Mouse (Mus musculus) erythroid progenitor cell, adult 5-6 weeks (primary cell): ENCODE measurements around the gene Erlin1. TPM values are rescaled to one million over a fixed set of nuclear protein-coding genes. Genes with fewer than 3 reads are reported as not detected.

Experiments
- ATAC-seq: replicated peaks from 2 replicates; pipeline ENCODE4 v1.8.0; 2016; ENCODE audit warnings: moderate number of reproducible peaks, mild to moderate bottlenecking, moderate TSS enrichment, inconsistent platforms; ENCODE audit not compliant: poor library complexity, low FRiP score, severe bottlenecking
- total RNA-seq, 2 experiments: library from RNA; stranded (forward) in 1 of 2; stranded (reverse) in 1 of 2; fragments of 150-400 nt in 1 of 2; fragments of 186-747, 209-891 nt in 1 of 2; gene quantifications; 2 replicates each; pipeline versions ENCODE4 v1.2.3 to v1.2.4; 2015 to 2017; ENCODE audit warnings: low replicate concordance in 2 of 2

Erlin1 gene
- total RNA-seq, 2 experiments from 2014 or later = 1.9 to 6.3 TPM

DNA sequence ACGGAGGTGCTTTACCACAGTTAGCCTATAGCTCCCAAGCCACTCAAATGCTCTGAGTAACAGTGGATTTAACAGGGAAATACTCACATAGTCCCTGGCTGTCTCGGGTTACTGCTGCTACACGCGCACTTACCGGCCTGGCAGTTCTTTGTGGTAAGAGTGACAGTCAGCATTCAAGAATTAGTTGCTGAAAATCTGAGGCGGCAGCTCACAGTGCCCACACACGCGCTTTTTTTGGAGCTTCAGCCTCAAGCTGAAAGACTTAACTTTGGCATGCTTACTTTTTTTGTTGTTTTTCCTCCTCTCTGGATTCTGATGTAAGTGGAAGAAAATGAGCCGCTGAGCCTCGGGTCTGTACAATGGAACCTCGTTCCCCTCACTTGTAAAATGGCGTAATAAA, 62.4 kb downstream of the Erlin1 start:
- ATAC-seq = no peak

- ATAC-seq = no peak
Observed at GRCm38 (mm10) chr19:44005025-44005424, 64.6 kb downstream of the Erlin1 start.

DNA sequence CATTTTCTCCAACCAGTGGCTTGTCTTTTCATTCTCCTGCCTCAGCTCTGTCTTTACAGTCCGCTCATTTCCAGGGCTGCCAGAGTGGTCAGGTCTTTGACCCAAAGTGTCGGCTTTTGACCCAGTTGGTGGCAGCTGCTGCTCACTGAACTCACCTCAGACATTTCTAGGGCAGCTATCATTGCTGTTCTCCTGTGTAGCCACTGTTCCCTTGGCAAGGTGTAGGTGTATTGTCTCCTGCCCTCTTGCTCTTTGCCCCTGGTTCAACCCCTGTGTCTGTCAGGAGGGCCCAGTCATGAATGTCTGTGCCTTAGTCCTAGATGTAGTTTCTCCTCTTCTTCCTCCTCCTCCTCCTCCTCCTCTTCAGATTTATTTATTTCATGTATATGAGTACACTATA, 65.3 kb downstream of the Erlin1 start:
- ATAC-seq = no peak

DNA sequence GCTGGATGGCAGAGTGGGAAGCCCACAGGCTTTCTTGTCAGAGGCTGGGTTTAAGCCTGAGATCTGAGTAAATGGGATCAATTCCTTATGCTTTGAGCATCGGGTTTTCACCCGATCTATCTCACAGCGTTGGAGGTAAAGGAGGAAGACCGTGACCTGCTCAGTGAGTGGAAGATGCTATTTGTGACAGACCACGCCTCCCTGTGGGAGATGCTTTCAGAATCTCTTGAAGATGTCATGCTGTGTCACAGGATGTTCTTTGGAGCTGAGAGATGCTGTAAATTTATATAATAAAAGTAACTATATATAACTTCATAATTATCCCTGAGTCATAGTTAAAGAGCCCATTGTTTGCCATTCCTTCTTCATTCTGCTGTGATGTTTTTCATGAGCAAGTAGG, 68.9 kb downstream of the Erlin1 start:
- ATAC-seq = no peak

DNA sequence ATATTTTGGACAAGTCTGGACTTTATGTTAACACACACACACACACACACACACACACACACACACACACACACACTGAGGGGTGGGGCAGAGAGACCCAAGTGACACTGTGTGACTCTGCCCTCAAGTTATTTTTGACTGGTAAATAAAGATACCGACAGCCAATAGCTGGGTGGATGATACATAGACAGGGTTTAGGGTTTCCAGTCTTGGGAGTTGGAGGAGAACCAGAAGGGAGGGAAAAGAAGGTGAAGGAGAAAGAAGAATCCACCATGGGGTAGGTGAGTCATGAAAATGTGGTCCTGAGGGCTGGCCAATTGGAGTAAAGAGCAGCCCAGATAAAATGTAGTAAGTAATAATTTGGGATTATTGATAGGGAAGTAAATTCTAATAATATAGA, 69.5 kb downstream of the Erlin1 start:
- ATAC-seq = no peak

GRCm38 (mm10) chr19:43998802-43999527, 70.6 kb downstream of the Erlin1 start:
- ATAC-seq = no peak

- no peak for ATAC-seq
Observed at GRCm38 (mm10) chr19:43998101-43998500, 71.5 kb downstream of the Erlin1 start.

- no peak for ATAC-seq
Observed at GRCm38 (mm10) chr19:43995427-43995826, 74.2 kb downstream of the Erlin1 start.

DNA sequence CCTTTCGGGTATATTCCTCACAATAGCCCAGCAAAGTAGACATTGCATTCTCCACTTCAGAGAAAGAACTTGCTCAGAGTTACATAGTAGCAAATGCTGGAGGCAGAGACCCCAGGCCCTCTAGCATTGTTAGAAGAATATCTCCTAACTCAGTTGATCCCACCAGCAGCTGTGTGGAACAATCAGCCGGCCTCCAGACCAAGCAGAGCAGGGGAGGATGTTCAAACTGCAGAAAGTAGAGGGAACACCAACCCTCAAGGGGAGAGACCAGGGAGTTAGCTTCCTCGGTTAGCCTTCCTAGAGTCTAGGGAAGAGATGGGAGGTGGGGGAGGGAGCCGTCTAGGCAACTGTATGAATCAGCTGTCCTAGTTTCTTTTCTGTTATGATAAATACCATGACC, 77.1 kb downstream of the Erlin1 start:
- ATAC-seq = no peak

- ATAC-seq = no peak
Observed at GRCm38 (mm10) chr19:43990362-43990761, 79.2 kb downstream of the Erlin1 start.

DNA sequence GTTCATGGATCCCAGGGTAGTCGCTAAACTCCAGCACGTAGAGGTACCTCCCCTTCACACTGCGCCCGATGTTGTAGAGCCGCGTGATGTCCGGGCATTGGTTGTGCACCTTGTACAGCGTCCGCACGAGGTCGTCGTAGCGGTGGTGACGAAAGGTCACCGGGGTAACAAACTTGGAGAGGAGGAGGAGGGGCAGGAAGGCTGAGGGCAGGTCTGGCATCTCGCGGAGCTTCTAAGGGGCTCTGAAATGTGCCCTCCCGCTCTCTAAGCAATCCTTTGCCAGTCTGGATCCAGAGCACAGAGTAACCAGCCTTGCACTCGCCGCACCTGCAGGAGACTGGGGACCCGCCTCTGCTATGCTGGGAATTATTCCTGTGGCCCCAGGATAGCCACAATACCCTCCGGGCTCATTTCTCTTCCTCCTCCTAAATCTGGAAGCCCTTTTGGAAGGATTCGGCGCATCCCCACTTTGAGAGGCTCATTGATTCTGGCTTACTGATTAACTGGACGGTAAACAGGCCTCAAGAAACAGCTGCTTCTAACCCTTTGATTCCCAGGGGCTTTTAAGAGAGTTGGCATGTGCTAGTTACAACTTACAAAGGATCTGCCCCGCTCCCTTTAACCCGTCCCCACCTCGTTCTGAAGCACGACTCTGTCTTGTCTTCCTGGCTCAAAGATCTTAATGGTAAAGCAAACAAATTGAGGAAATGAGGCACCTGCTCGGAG, 83.4 kb downstream of the Erlin1 start, which contains the start of gene Cpn1:
Gene Cpn1, minus strand, starts transcription at position 488 of the 726 bp plus-strand sequence.
- ATAC-seq = no peak

Other genes starting within 250 kb of the Erlin1 start
- gene Dnmbp, start 129.6 kb downstream of the Erlin1 start, total RNA-seq (2015; ENCODE audit: low replicate concordance) = 2.5 and 5.0 TPM in 2 replicates
- gene Dnmbp, start 129.6 kb downstream of the Erlin1 start, total RNA-seq (2017; ENCODE audit: low replicate concordance) = 1.5 and 2.3 TPM in 2 replicates
- gene Cpn1, start 83.2 kb downstream of the Erlin1 start, total RNA-seq (2015; ENCODE audit: low replicate concordance) = not detected in 2 replicates
- not detected in 2 replicates for gene Cpn1, start 83.2 kb downstream of the Erlin1 start, total RNA-seq (2017; ENCODE audit: low replicate concordance)
- not detected in 2 replicates for gene Cyp2c23, start 40.6 kb downstream of the Erlin1 start, total RNA-seq (2015; ENCODE audit: low replicate concordance)
- not detected in 2 replicates for gene Cyp2c23, start 40.6 kb downstream of the Erlin1 start, total RNA-seq (2017; ENCODE audit: low replicate concordance)
- 37.1 and 52.8 TPM in 2 replicates for gene Chuk, start 37.7 kb upstream of the Erlin1 start, total RNA-seq (2015; ENCODE audit: low replicate concordance)
- 64.1 and 90.7 TPM in 2 replicates for gene Chuk, start 37.7 kb upstream of the Erlin1 start, total RNA-seq (2017; ENCODE audit: low replicate concordance)
- gene Cwf19l1, start 66.1 kb upstream of the Erlin1 start, total RNA-seq (2015; ENCODE audit: low replicate concordance) = 5.4 and 23.1 TPM in 2 replicates
- 4.1 and 8.6 TPM in 2 replicates for gene Cwf19l1, start 66.1 kb upstream of the Erlin1 start, total RNA-seq (2017; ENCODE audit: low replicate concordance)
- 32.1 and 50.7 TPM in 2 replicates for gene Bloc1s2, start 76.7 kb upstream of the Erlin1 start, total RNA-seq (2015; ENCODE audit: low replicate concordance)
- gene Bloc1s2, start 76.7 kb upstream of the Erlin1 start, total RNA-seq (2017; ENCODE audit: low replicate concordance) = 8.8 and 13.7 TPM in 2 replicates
- gene Pkd2l1, start 122.7 kb upstream of the Erlin1 start, total RNA-seq (2015; ENCODE audit: low replicate concordance) = not detected in 2 replicates
- not detected in 2 replicates for gene Pkd2l1, start 122.7 kb upstream of the Erlin1 start, total RNA-seq (2017; ENCODE audit: low replicate concordance)
- not detected in 2 replicates for gene Scd3, start 133.5 kb upstream of the Erlin1 start, total RNA-seq (2015; ENCODE audit: low replicate concordance)
- gene Scd3, start 133.5 kb upstream of the Erlin1 start, total RNA-seq (2017; ENCODE audit: low replicate concordance) = not detected in 2 replicates
- 13.7 and 18.9 TPM in 2 replicates for gene Scd2, start 223.9 kb upstream of the Erlin1 start, total RNA-seq (2015; ENCODE audit: low replicate concordance)
- 9.4 and 13.2 TPM in 2 replicates for gene Scd2, start 223.9 kb upstream of the Erlin1 start, total RNA-seq (2017; ENCODE audit: low replicate concordance)